In genomic region chr15:27782383-27783036, GRCm38 (mm10) we compare ENCODE assay signal across 8 mouse cellular contexts.
DNase-seq lines count a peak whose midpoint lies in the region; ATAC-seq and TF ChIP-seq lines count a peak whose summit lies in the region.

No protein-coding gene starts in this region.

- no peaks in the 10 kb centered on the region for H3K36me3 ChIP-seq in forebrain, embryonic 12.5 days (replicated peaks)
- H3K36me3 ChIP-seq in hindbrain, embryonic 15.5 days: no peaks in the 10 kb centered on the region
- H3K36me3 ChIP-seq in liver, embryonic 14.5 days (replicated peaks; ENCODE audit: control insufficient read depth, insufficient read depth, low read depth): no peaks in the 10 kb centered on the region

- H3K4me2 ChIP-seq in forebrain, embryonic 12.5 days: no peak overlapping the region
- H3K4me2 ChIP-seq in hindbrain, embryonic 15.5 days: peak overlapping the region; percentile 32; the same call in 1 of the 2 replicates
- no peak overlapping the region for H3K4me2 ChIP-seq in liver, embryonic 14.5 days (ENCODE audit: low read depth)

- ATAC-seq in forebrain, embryonic 12.5 days (ENCODE audit: low FRiP score): no peak
- peak; percentile 60 for ATAC-seq in hindbrain, embryonic 15.5 days (ENCODE audit: low FRiP score, low read depth)
- peak; percentile 26; the same call in 1 of the 2 replicates for ATAC-seq in liver, embryonic 14.5 days (ENCODE audit: insufficient read depth)

- no peak overlapping the region for H3K4me3 ChIP-seq in forebrain, embryonic 12.5 days (replicated peaks)
- H3K4me3 ChIP-seq in hindbrain, embryonic 15.5 days: no peak overlapping the region
- no peak overlapping the region for H3K4me3 ChIP-seq in liver, embryonic 14.5 days (ENCODE audit: insufficient read depth in 1 of 2, low read depth in 2 of 2, low read length in 2 of 2)

- TF ChIP-seq CTCF in liver, embryonic 14.5 days (IDR thresholded peaks at IDR 0.05; ENCODE audit: low read depth): no peak

- intact Hi-C loops in left cerebral cortex, postnatal 14 days (cut with DNase I): no loop called here

- H3K4me1 ChIP-seq in forebrain, embryonic 12.5 days: peaks cover 97% of the 10 kb centered on the region
- H3K4me1 ChIP-seq in hindbrain, embryonic 15.5 days (replicated peaks): peaks cover 99% of the 10 kb centered on the region
- peaks cover 0 to 15% of the 10 kb centered on the region in 2 experiments; a peak in 2 of 4 replicates for H3K4me1 ChIP-seq in liver, embryonic 14.5 days (replicated peaks; ENCODE audit: control insufficient read depth in 2 of 2, insufficient read depth in 2 of 2, low read length in 1 of 2)

- H3K9ac ChIP-seq in forebrain, embryonic 12.5 days: no peak overlapping the region
- no peak overlapping the region for H3K9ac ChIP-seq in hindbrain, embryonic 15.5 days
- H3K9ac ChIP-seq in liver, embryonic 14.5 days (replicated peaks): no peak overlapping the region

- H3K27ac ChIP-seq in forebrain, embryonic 12.5 days: peak overlapping the region; percentile 91
- peak overlapping the region; percentile 84 for H3K27ac ChIP-seq in hindbrain, embryonic 15.5 days (replicated peaks)
- no peak overlapping the region for H3K27ac ChIP-seq in liver, embryonic 14.5 days

- peak; percentile 38 for DNase-seq in adrenal gland, postnatal 14 days
- DNase-seq in adrenal gland, postnatal 25 days: no peak
- no peak for DNase-seq in liver, embryonic 14.5 days (ENCODE audit: low read depth in 3 of 3, low spot score in 3 of 3)
- DNase-seq in testis, postnatal 14 days (ENCODE audit: low spot score): peak; percentile 56
- DNase-seq in left cerebral cortex, postnatal 14 days (ENCODE audit: low spot score in 2 of 2): no peak
- no peak for DNase-seq in cerebellum, adult 11-12 months

- no peak for TF ChIP-seq EP300 in liver, embryonic 14.5 days (IDR thresholded peaks at IDR 0.05; ENCODE audit: low read depth)

- no peaks in the 10 kb centered on the region for H3K27me3 ChIP-seq in forebrain, embryonic 12.5 days
- H3K27me3 ChIP-seq in hindbrain, embryonic 15.5 days: no peaks in the 10 kb centered on the region
- H3K27me3 ChIP-seq in liver, embryonic 14.5 days (ENCODE audit: control insufficient read depth, insufficient read depth, low read length): no peaks in the 10 kb centered on the region

- no peaks in the 10 kb centered on the region for H3K9me3 ChIP-seq in forebrain, embryonic 12.5 days
- no peaks in the 10 kb centered on the region for H3K9me3 ChIP-seq in hindbrain, embryonic 15.5 days
- H3K9me3 ChIP-seq in liver, embryonic 14.5 days (ENCODE audit: control insufficient read depth, low read length): no peaks in the 10 kb centered on the region

- 46% methylated on average over 15 of the region's 15 CpGs for WGBS in forebrain, embryonic 12.5 days
- 21% methylated on average over 15 of the region's 15 CpGs for WGBS in hindbrain, embryonic 15.5 days
- WGBS in liver, embryonic 14.5 days (ENCODE audit: insufficient replicate concordance): 34% methylated on average over 15 of the region's 15 CpGs

Comparison
In these comparisons a context has a peak if more than half of its experiments do, and no peak if none do; other contexts are left out.
1. DNase-seq: peak in adrenal gland, postnatal 14 days (single experiment) and testis, postnatal 14 days (single experiment); none in adrenal gland, postnatal 25 days (single experiment), liver, embryonic 14.5 days (0 of 3), left cerebral cortex, postnatal 14 days (0 of 2) and cerebellum, adult 11-12 months (single experiment).